ENCODE assay signal across 25 mouse cellular contexts in genomic region chr7:25746844-25747243, GRCm38 (mm10). TPM values are rescaled to one million over a fixed set of nuclear protein-coding genes. Genes with fewer than 3 reads are reported as not detected.
DNase-seq lines count a peak whose midpoint lies in the region; ATAC-seq and TF ChIP-seq lines count a peak whose summit lies in the region.
"Had no signal": no experiment of that assay in that cellular context is flagged by ENCODE, and none has a peak within 500 bp of the region (broad histone marks: within the 10 kb centered on the region; RNA-seq: fewer than 3 reads in every experiment).

No protein-coding gene starts in this region.

- no peaks in the 10 kb centered on the region for H3K79me2 ChIP-seq in heart, adult 2 months (replicated peaks; ENCODE audit: control insufficient read depth, insufficient read depth, low read length)

- ATAC-seq in inflammation-experienced regulatory T-cells, adult 6 months: peak; percentile 32
- no peak for ATAC-seq in erythroblast, adult 5-6 weeks (replicated peaks; ENCODE audit: low FRiP score, poor library complexity, severe bottlenecking)
- ATAC-seq: activated CD4-positive, CD25-positive, alpha-beta regulatory T cell, adult 4 months; forebrain, embryonic 14.5 days; forebrain, embryonic 16.5 days; Patski had no signal

- TF ChIP-seq EP300 in heart, adult 2 months (IDR thresholded peaks at IDR 0.05; ENCODE audit: insufficient read depth, low read depth, low read length): no peak

- peaks cover 27% of the 10 kb centered on the region for H3K36me3 ChIP-seq in heart, adult 2 months (ENCODE audit: control insufficient read depth, insufficient read depth, low read length)

- no peak for TF ChIP-seq POLR2A in heart, adult 2 months (IDR thresholded peaks at IDR 0.05; ENCODE audit: insufficient read depth, low read depth, low read length)
- TF ChIP-seq POLR2A in cortical plate, adult 2 months (IDR thresholded peaks at IDR 0.05; ENCODE audit: extremely low read depth, insufficient read depth, low read length): no peak

- no peaks in the 10 kb centered on the region for H3K27me3 ChIP-seq in heart, adult 2 months (ENCODE audit: control insufficient read depth, insufficient read depth, low read length)
- H3K27me3 ChIP-seq: embryonic facial prominence, embryonic 13.5 days; embryonic facial prominence, embryonic 15.5 days; forebrain, embryonic 12.5 days; Patski had no signal

- WGBS in heart, adult 2 months: 22% methylated on average over 3 of the region's 3 CpGs

- H3K9ac ChIP-seq in heart, adult 2 months (ENCODE audit: low read depth, low read length): no peak overlapping the region
- H3K9ac ChIP-seq: embryonic facial prominence, embryonic 13.5 days; embryonic facial prominence, embryonic 15.5 days; forebrain, embryonic 12.5 days had no signal

- intact Hi-C loops in heart, adult 2 months (cut with DNase I): no loop called here
- intact Hi-C loops in heart, postnatal 10 days (cut with DNase I): no loop called here

- no peak for DNase-seq in heart, adult 2 months
- no peak for DNase-seq in heart, postnatal 10 days
- peak; percentile 49 for DNase-seq in A20 (ENCODE audit: low read depth, low spot score)
- no peak for DNase-seq in thymus, postnatal 25 days
- DNase-seq: adrenal gland, adult 8-10 months; adrenal gland, postnatal 14 days; adrenal gland, postnatal 36 days; cerebellum, adult 11-12 months; cerebellum, adult 2 months; cerebellum, adult 9-10 months; cerebellum, postnatal 10 days; cerebellum, postnatal 25 days; embryo, embryonic 11 days had no signal

- peaks cover 4% of the 10 kb centered on the region; the same call in 1 of the 2 replicates for H3K4me1 ChIP-seq in heart, adult 2 months (ENCODE audit: control insufficient read depth, insufficient read depth, low read length)
- H3K4me1 ChIP-seq in cortical plate, adult 2 months (ENCODE audit: control insufficient read depth, insufficient read depth, low read length): peaks cover 4% of the 10 kb centered on the region; the same call in 1 of the 2 replicates

- TF ChIP-seq CTCF in heart, adult 2 months (IDR thresholded peaks at IDR 0.05): no peak
- no peak for TF ChIP-seq CTCF in cortical plate, adult 2 months (IDR thresholded peaks at IDR 0.05; ENCODE audit: extremely low read depth, insufficient read depth, low read length)

- no peak overlapping the region for H3K4me3 ChIP-seq in heart, adult 2 months
- H3K4me3 ChIP-seq in cortical plate, adult 2 months (ENCODE audit: insufficient read depth, low read length): no peak overlapping the region
- H3K4me3 ChIP-seq: embryonic facial prominence, embryonic 13.5 days; embryonic facial prominence, embryonic 15.5 days; forebrain, embryonic 10.5 days; forebrain, embryonic 12.5 days had no signal

- peak overlapping the region; percentile 13; the same call in 1 of the 2 replicates for H3K27ac ChIP-seq in heart, adult 2 months
- H3K27ac ChIP-seq in cortical plate, adult 2 months (ENCODE audit: insufficient read depth, low read length): 0 out of 2 replicates have a peak overlapping the region, but pooled peaks have one; percentile 40
- H3K27ac ChIP-seq: embryonic facial prominence, embryonic 13.5 days; embryonic facial prominence, embryonic 15.5 days; forebrain, embryonic 10.5 days; forebrain, embryonic 12.5 days had no signal

RNA-seq across cellular contexts. Expression of gene Hnrnpul1, which starts 7.7 kb away (rescaled TPM):
- 10 to 100 TPM; 71.0 to 76.2 TPM for total RNA-seq in heart, adult 2 months (2021)
- polyA plus RNA-seq in heart, adult 2 months (2012; rRNA removed): 24.5 and 29.4 TPM in 2 replicates
- 100 to 1,000 TPM; 117 to 119 TPM for total RNA-seq in heart, postnatal 10 days (2021)
- 36.7 and 37.6 TPM in 2 replicates for polyA plus RNA-seq in cortical plate, adult 2 months (2012; rRNA removed)
- 10 to 100 TPM; 46.6 to 56.2 (median 54.7) TPM for polyA plus RNA-seq in inflammation-experienced regulatory T-cells, adult 6 months (2017; shearing (Covaris generic))
- total RNA-seq in erythroblast, adult 5-6 weeks (2015; ENCODE audit: low replicate concordance): 45.2 and 59.1 TPM in 2 replicates
- 79.3 and 99.9 TPM in 2 replicates for total RNA-seq in erythroblast, adult 5-6 weeks (2017; ENCODE audit: low replicate concordance)

RNA-seq across cellular contexts. Expression of gene Ccdc97, which starts 28.0 kb away (rescaled TPM):
- total RNA-seq in heart, adult 2 months (2021): 10 to 100 TPM; 51.8 to 59.3 TPM
- polyA plus RNA-seq in heart, adult 2 months (2012; rRNA removed): 62.9 and 72.6 TPM in 2 replicates
- total RNA-seq in heart, postnatal 10 days (2021): 10 to 100 TPM; 48.9 to 51.9 TPM
- polyA plus RNA-seq in cortical plate, adult 2 months (2012; rRNA removed): 57.9 and 58.5 TPM in 2 replicates
- 10 to 100 TPM; 41.2 to 45.8 (median 45.8) TPM for polyA plus RNA-seq in inflammation-experienced regulatory T-cells, adult 6 months (2017; shearing (Covaris generic))
- 19.0 and 22.3 TPM in 2 replicates for total RNA-seq in erythroblast, adult 5-6 weeks (2015; ENCODE audit: low replicate concordance)
- 14.7 and 17.7 TPM in 2 replicates for total RNA-seq in erythroblast, adult 5-6 weeks (2017; ENCODE audit: low replicate concordance)

RNA-seq across cellular contexts. Expression of gene Axl, which starts 41.7 kb away (rescaled TPM):
- total RNA-seq in heart, adult 2 months (2021): 10 to 100 TPM; 75.0 to 82.4 TPM
- polyA plus RNA-seq in heart, adult 2 months (2012; rRNA removed): 51.8 and 73.7 TPM in 2 replicates
- 100 to 1,000 TPM; 113 to 139 TPM for total RNA-seq in heart, postnatal 10 days (2021)
- 33.5 and 34.4 TPM in 2 replicates for polyA plus RNA-seq in cortical plate, adult 2 months (2012; rRNA removed)
- 10 to 100 TPM; 18.6 to 32.5 (median 25.5) TPM for polyA plus RNA-seq in inflammation-experienced regulatory T-cells, adult 6 months (2017; shearing (Covaris generic))
- 28.2 and 35.7 TPM in 2 replicates for total RNA-seq in erythroblast, adult 5-6 weeks (2015; ENCODE audit: low replicate concordance)
- total RNA-seq in erythroblast, adult 5-6 weeks (2017; ENCODE audit: low replicate concordance): 20.2 and 22.2 TPM in 2 replicates
- polyA plus RNA-seq: G1E had no signal
